Mouse (Mus musculus): Measurements from ENCODE around the gene Cxcl9. TPM values are rescaled to one million over a fixed set of nuclear protein-coding genes. Genes with fewer than 3 reads are reported as not detected.
"Not testable (repeated sequence)": the region's sequence is repeated elsewhere in the genome, so short reads cannot be mapped to it uniquely, and the experiment has no call there.

Gene Cxcl9
- polyA plus RNA-seq, 1 experiment from 2014 or later = not detected

GRCm38 (mm10) chr5:92365146-92365705, 37.3 kb upstream of the Cxcl9 start:
- H3K4me3 ChIP-seq (replicated peaks) = no peak overlapping the region
- H3K9me3 ChIP-seq (replicated peaks) = no peaks in the 10 kb centered on the region
- H3K9ac ChIP-seq = no peak overlapping the region
- peaks cover 11% of the 10 kb centered on the region; the same call in 1 of the 2 replicates for H3K4me1 ChIP-seq
- H3K36me3 ChIP-seq = no peaks in the 10 kb centered on the region
- 72% methylated on average over 11 of the region's 11 CpGs for WGBS
- no peak overlapping the region for H3K4me2 ChIP-seq
- 0 out of 2 replicates have a peak, but pooled peaks cover 4% of the 10 kb centered on the region for H3K27me3 ChIP-seq
- H3K27ac ChIP-seq = no peak overlapping the region
- no peak for ATAC-seq (replicated peaks; ENCODE audit: low FRiP score)

DNA sequence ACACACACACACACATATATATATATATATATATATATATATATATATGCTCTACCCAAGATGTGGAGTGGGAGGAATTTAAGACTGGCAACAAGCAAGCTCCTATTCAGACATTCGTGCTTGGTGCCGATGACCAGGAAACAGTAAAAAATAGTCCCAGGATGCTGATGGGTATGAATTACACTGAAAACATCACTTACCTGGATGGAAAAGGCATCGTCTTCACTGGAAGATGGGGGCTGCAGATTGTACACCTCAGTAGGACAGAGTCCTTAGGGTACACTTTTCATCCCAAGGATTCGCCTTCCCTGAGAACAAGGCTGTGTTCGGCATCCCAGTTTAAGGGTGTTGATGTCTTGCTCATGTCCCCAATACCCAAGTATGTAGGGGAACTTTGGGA, 36.1 kb upstream of the Cxcl9 start:
- Histone ChIP-seq H3K27me3 (0 out of 2 replicates have a peak, but pooled peaks cover 4% of the 10 kb centered on the region), H3K36me3 (no peaks in the 10 kb centered on the region), H3K9me3 (replicated peaks) (no peaks in the 10 kb centered on the region), H3K4me3 (replicated peaks) (no peak overlapping the region), H3K27ac (no peak overlapping the region), H3K4me2 (no peak overlapping the region), H3K9ac (no peak overlapping the region), H3K4me1 (peaks cover 5% of the 10 kb centered on the region; the same call in 1 of the 2 replicates)
- ATAC-seq (replicated peaks; ENCODE audit: low FRiP score) = no peak
- WGBS = 88% methylated on average over 5 of the region's 5 CpGs

- no peak overlapping the region for H3K4me3 ChIP-seq (replicated peaks)
- H3K36me3 ChIP-seq = no peaks in the 10 kb centered on the region
- H3K4me2 ChIP-seq = no peak overlapping the region
- H3K9ac ChIP-seq = no peak overlapping the region
- 0 out of 2 replicates have a peak, but pooled peaks cover 4% of the 10 kb centered on the region for H3K27me3 ChIP-seq
- 11% methylated on average over 4 of the region's 4 CpGs for WGBS
- no peak for ATAC-seq (replicated peaks; ENCODE audit: low FRiP score)
- no peak overlapping the region for H3K27ac ChIP-seq
- no peaks in the 10 kb centered on the region for H3K9me3 ChIP-seq (replicated peaks)
- peaks cover 4% of the 10 kb centered on the region; the same call in 1 of the 2 replicates for H3K4me1 ChIP-seq
Measured at GRCm38 (mm10) chr5:92363179-92363578, 35.3 kb upstream of the Cxcl9 start.

DNA sequence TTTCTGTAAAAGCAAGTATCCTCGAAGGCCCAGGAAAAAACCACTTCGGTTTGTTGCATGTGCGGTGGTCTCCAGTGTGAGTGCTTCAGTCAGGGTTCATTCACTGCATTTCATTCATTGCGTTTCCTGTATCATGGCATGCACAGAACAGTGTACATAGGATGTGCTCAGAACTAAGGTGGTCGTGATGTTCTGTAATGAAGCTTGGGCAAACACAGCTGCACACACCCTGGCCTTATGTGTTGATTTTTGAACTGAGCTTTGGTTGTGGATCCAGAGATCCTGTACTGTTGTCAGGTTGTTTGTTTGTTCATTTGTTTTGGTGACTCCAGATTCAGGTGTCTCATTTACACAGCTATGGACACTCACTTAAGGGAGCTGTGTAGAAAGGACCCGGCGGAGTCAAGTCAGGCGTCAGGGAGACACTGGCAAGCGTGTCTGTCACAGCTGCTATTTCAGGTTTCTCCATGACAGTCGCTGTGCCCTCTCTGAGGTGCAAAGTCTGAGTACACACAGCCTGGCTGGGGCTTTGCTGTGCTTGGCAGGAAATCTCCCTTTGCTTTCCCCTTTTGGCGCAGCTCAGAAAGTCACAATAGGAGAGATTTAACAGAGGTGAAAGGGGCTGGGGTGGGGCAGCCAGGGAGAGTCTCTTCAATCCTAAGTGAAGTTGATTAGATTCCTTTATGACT, 31.0 kb upstream of the Cxcl9 start:
- Histone ChIP-seq H3K4me1 (no peaks in the 10 kb centered on the region), H3K9ac (no peak overlapping the region), H3K36me3 (no peaks in the 10 kb centered on the region), H3K4me3 (replicated peaks) (no peak overlapping the region), H3K27me3 (no peaks in the 10 kb centered on the region), H3K9me3 (replicated peaks) (no peaks in the 10 kb centered on the region), H3K4me2 (no peak overlapping the region), H3K27ac (no peak overlapping the region)
- ATAC-seq (replicated peaks; ENCODE audit: low FRiP score) = no peak
- 76% methylated on average over 11 of the region's 11 CpGs for WGBS

- Histone ChIP-seq H3K36me3 (no peaks in the 10 kb centered on the region), H3K4me1 (0 out of 2 replicates have a peak, but pooled peaks cover 2% of the 10 kb centered on the region), H3K9me3 (replicated peaks) (no peaks in the 10 kb centered on the region), H3K4me3 (replicated peaks) (no peak overlapping the region), H3K4me2 (no peak overlapping the region), H3K27me3 (no peaks in the 10 kb centered on the region), H3K9ac (no peak overlapping the region), H3K27ac (no peak overlapping the region)
- WGBS = 30% methylated on average over 12 of the region's 12 CpGs
- no peak for ATAC-seq (replicated peaks; ENCODE audit: low FRiP score)
Measured at GRCm38 (mm10) chr5:92358033-92358432, 30.2 kb upstream of the Cxcl9 start.

DNA sequence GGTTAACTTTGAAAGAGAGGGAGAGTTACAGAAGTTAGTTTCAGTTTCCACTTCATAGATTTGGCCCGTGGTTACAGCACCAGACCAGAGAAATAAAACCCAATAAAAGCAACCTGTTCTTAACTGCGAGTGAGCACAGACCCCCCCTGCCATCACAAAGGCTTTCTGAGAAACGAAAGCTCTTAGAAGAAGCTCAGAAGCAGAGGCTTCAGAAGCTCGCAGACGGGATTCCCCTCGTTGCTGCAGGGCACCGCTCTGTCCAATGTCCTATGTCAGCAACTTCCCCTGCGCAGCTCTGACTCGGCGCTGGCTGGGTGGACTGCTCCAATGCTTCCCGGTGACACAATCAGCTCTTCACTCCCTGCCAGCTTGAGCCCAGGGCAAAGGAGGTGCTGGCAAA, 25.6 kb upstream of the Cxcl9 start:
- no peaks in the 10 kb centered on the region for H3K36me3 ChIP-seq
- H3K27ac ChIP-seq = no peak overlapping the region
- peak overlapping the region; percentile 41 for H3K4me2 ChIP-seq
- H3K4me1 ChIP-seq = peaks cover 9% of the 10 kb centered on the region
- H3K27me3 ChIP-seq = no peaks in the 10 kb centered on the region
- no peaks in the 10 kb centered on the region for H3K9me3 ChIP-seq (replicated peaks)
- 51% methylated on average over 11 of the region's 11 CpGs for WGBS
- peak overlapping the region; percentile 28 for H3K4me3 ChIP-seq (replicated peaks)
- no peak overlapping the region for H3K9ac ChIP-seq
- no peak for ATAC-seq (replicated peaks; ENCODE audit: low FRiP score)

DNA sequence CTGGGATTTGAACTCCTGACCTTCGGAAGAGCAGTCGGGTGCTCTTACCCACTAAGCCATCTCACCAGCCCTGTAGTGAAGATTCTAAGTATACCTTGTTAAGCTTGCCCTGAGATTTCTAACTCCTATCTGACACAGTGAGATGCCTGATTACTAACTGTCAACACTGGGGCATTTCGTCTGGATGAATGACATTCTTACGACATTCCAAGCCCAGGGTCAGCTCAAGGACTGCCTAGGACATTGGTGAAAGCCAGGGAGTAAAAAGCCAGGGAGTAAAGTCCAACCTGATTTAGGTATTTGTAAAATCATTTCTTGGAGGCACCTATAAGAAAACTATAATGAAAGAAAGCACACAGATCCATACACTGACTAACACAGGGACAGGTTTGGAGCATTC, 24.8 kb upstream of the Cxcl9 start:
- 74% methylated on average over 4 of the region's 4 CpGs for WGBS
- H3K4me2 ChIP-seq; H3K9me3 ChIP-seq (replicated peaks); H3K36me3 ChIP-seq; H3K27ac ChIP-seq; H3K27me3 ChIP-seq; H3K4me3 ChIP-seq (replicated peaks); ATAC-seq (replicated peaks; ENCODE audit: low FRiP score); H3K9ac ChIP-seq: not testable (repeated sequence)
- H3K4me1 ChIP-seq = peaks cover 16% of the 10 kb centered on the region

DNA sequence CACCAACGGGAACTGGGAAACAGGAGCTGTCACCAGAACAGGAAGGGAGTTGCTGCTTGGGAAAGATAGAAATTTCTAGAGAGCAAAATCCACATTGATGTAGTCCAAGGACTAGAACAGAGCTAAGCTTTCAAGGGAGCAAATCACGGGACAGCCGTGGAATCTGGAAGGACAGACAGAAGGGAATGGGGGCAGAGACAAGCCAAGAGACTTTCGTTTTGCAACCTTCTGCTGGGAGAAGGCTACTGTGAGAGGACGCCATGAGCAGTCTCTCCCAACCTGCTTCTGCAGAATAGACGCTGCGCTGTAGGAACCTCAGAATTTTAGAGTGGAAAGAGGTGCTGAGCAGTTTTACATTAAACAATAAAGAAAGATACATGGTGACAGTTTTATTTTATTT, 21.9 kb upstream of the Cxcl9 start:
- Histone ChIP-seq H3K9me3 (replicated peaks) (no peaks in the 10 kb centered on the region), H3K27ac (no peak overlapping the region), H3K9ac (no peak overlapping the region), H3K27me3 (no peaks in the 10 kb centered on the region), H3K4me3 (replicated peaks) (no peak overlapping the region), H3K4me2 (no peak overlapping the region), H3K4me1 (peaks cover 16% of the 10 kb centered on the region), H3K36me3 (no peaks in the 10 kb centered on the region)
- WGBS = 79% methylated on average over 7 of the region's 7 CpGs
- no peak for ATAC-seq (replicated peaks; ENCODE audit: low FRiP score)

GRCm38 (mm10) chr5:92348794-92349413, 21.0 kb upstream of the Cxcl9 start, which contains the start of gene Cxcl10:
Cxcl10 (minus strand) TSS chr5:92348889.
- peak within 1 kb of the TSS; percentile 29 for H3K4me3 ChIP-seq (replicated peaks)
- H3K27me3 ChIP-seq = no peaks in the 10 kb centered on the region
- peak within 1 kb of the TSS; percentile 55 for H3K4me2 ChIP-seq
- no peak within 1 kb of the TSS for H3K27ac ChIP-seq
- H3K36me3 ChIP-seq = no peaks in the 10 kb centered on the region
- 0 out of 2 replicates have a peak within 1 kb of the TSS, but pooled peaks have one; percentile 10 for H3K9ac ChIP-seq
- 16% methylated on average over 14 of the region's 14 CpGs for WGBS
- ATAC-seq (replicated peaks; ENCODE audit: low FRiP score) = peak; percentile 52
- no peaks in the 10 kb centered on the region for H3K9me3 ChIP-seq (replicated peaks)
- H3K4me1 ChIP-seq = peaks cover 16% of the 10 kb centered on the region

GRCm38 (mm10) chr5:92345006-92345405, 17.1 kb upstream of the Cxcl9 start:
- Histone ChIP-seq H3K9ac (no peak overlapping the region), H3K27me3 (no peaks in the 10 kb centered on the region), H3K9me3 (replicated peaks) (no peaks in the 10 kb centered on the region), H3K4me1 (peaks cover 13% of the 10 kb centered on the region), H3K36me3 (no peaks in the 10 kb centered on the region), H3K4me3 (replicated peaks) (no peak overlapping the region), H3K4me2 (no peak overlapping the region), H3K27ac (no peak overlapping the region)
- no peak for ATAC-seq (replicated peaks; ENCODE audit: low FRiP score)
- 83% methylated on average over 8 of the region's 8 CpGs for WGBS

- Histone ChIP-seq H3K36me3 (no peaks in the 10 kb centered on the region), H3K9me3 (replicated peaks) (no peaks in the 10 kb centered on the region), H3K4me1 (no peaks in the 10 kb centered on the region), H3K4me2 (no peak overlapping the region), H3K9ac (no peak overlapping the region), H3K27me3 (no peaks in the 10 kb centered on the region), H3K4me3 (replicated peaks) (no peak overlapping the region), H3K27ac (no peak overlapping the region)
- 72% methylated on average over 4 of the region's 4 CpGs for WGBS
- no peak for ATAC-seq (replicated peaks; ENCODE audit: low FRiP score)
Measured at GRCm38 (mm10) chr5:92340606-92341005, 12.7 kb upstream of the Cxcl9 start.

DNA sequence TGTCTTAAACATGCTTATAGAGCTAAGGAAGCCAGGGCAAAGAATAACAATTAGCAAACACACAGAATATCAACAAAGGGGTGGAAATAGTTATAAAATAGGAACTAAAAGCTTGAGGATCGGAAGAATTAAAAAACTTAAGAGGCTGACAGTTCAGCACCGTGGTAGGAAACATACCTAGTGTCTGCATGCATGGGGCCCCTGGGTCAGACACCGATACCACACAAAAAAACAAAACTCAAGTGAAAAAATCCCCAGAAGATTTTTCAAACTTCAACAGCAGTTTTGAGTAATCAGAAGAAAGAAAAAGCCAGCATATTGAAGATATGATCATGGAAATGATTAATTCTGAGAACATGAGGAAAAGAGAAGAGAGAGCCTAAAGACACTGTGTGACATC, 8.9 kb upstream of the Cxcl9 start:
- H3K9ac ChIP-seq = no peak overlapping the region
- H3K4me1 ChIP-seq = peaks cover 4% of the 10 kb centered on the region; the same call in 1 of the 2 replicates
- ATAC-seq (replicated peaks; ENCODE audit: low FRiP score) = no peak
- H3K27me3 ChIP-seq = no peaks in the 10 kb centered on the region
- no peak overlapping the region for H3K27ac ChIP-seq
- no peak overlapping the region for H3K4me2 ChIP-seq
- WGBS = 71% methylated on average over 3 of the region's 3 CpGs
- no peaks in the 10 kb centered on the region for H3K36me3 ChIP-seq
- H3K9me3 ChIP-seq (replicated peaks) = no peaks in the 10 kb centered on the region
- no peak overlapping the region for H3K4me3 ChIP-seq (replicated peaks)
